Mouse (Mus musculus): ENCODE measurements around the gene Gm5415. TPM values are rescaled to one million over a fixed set of nuclear protein-coding genes. Genes with fewer than 3 reads are reported as not detected.

Gene Gm5415
- polyA plus RNA-seq (2012; rRNA removed) = 0.03 TPM in 1 of 2 replicates, not detected in the other

DNA sequence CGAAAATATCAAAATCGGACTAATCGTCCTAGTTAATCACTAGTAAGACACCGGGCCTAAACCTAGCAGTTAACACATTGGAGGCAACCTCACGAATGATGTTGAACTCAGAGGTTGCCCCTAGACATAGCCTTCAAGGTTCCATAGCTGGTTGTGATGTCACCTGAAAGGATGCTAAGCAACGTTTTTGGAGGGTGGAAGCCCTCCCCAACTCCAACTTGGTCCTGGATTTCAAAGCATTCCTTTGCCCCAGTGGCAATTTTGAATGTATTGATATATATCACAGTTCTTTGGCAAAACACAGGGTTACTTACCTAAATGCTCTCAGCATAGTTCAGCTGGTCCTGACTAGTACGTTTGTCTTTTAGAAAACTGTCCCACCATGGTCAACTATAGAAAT lies at the start of gene Gm5415:
Gene Gm5415 (minus strand): TSS at position 101 of the 400 bp plus-strand sequence.

Data from central nervous system, embryonic 18 days (tissue).